Mouse (Mus musculus) myocyte (in vitro differentiated cells): ENCODE measurements around the gene Mtfmt.

Source experiments
- CEBPB ChIP-seq: IDR thresholded peaks from 2 replicates; pipeline ENCODE4 v1.6.1; 2011; ENCODE audit warnings: mild to moderate bottlenecking, moderate library complexity; ENCODE audit not compliant: poor library complexity, insufficient read depth, severe bottlenecking
- MAX ChIP-seq: IDR thresholded peaks from one replicate; pipeline ENCODE4 v1.6.1; 2011; ENCODE audit warnings: low read depth, mild to moderate bottlenecking, control low read depth
- MYOD1 ChIP-seq, 3 experiments: IDR thresholded peaks; one replicate each; pipeline ENCODE4 v1.6.1; 2011; ENCODE audit warnings: control low read depth in 2 of 3, low read depth in 2 of 3, mild to moderate bottlenecking in 2 of 3, moderate library complexity in 1 of 3; ENCODE audit not compliant: insufficient read length in 2 of 3, control insufficient read depth in 1 of 3
- MYOG ChIP-seq, 3 experiments: IDR thresholded peaks; one replicate each; pipeline ENCODE4 v1.6.1; 2011; ENCODE audit warnings: control low read depth in 2 of 3, low read depth in 2 of 3, mild to moderate bottlenecking in 2 of 3; ENCODE audit not compliant: insufficient read length in 2 of 3, control insufficient read depth in 1 of 3, insufficient read depth in 1 of 3
- POLR2A ChIP-seq: IDR thresholded peaks from one replicate; pipeline ENCODE4 v1.6.1; 2011; ENCODE audit warnings: low read depth, mild to moderate bottlenecking, control low read depth, moderate library complexity; ENCODE audit not compliant: insufficient read length
- POLR2AphosphoS2 ChIP-seq: IDR thresholded peaks from one replicate; pipeline ENCODE4 v1.6.1; 2011; ENCODE audit warnings: low read depth, control low read depth; ENCODE audit not compliant: insufficient read length
- SRF ChIP-seq: IDR thresholded peaks from one replicate; pipeline ENCODE4 v1.6.1; 2011; ENCODE audit warnings: low read depth; ENCODE audit not compliant: control insufficient read depth, insufficient read length
- TCF12 ChIP-seq: IDR thresholded peaks from one replicate; pipeline ENCODE4 v1.6.1; 2011; ENCODE audit warnings: mild to moderate bottlenecking, control low read depth; ENCODE audit not compliant: poor library complexity, insufficient read depth, severe bottlenecking
- USF1 ChIP-seq: IDR thresholded peaks from one replicate; pipeline ENCODE4 v1.6.1; 2011; ENCODE audit warnings: low read depth, mild to moderate bottlenecking, control low read depth, moderate library complexity

DNA sequence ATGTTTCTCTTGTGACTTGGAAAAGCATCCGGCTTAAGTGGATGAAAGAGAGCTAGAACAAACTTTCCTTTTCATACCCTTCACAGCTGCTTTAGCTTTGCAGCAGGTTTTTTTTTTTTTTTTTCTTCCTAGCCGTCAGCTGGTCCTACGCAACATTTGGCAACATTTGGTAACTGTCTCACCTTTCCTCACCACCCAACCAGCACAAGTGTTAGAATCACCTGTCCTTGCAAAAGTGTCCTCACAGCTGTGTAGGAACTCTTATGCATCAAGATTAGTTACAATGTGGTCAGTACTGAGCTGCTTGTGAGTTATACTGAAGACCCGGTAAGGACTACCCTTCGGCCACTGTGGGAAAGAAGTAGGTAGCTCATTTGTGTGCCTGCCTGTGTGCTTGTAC lies 27.0 kb downstream of the Mtfmt start:
- TF ChIP-seq POLR2A: no peak
- TF ChIP-seq MYOD1 (IDR thresholded peaks at IDR 0.05; ENCODE audit: control insufficient read depth in 1 of 3, insufficient read length in 2 of 3, low read depth in 2 of 3): peak in 2 of 3 experiments; percentile 76 to 86
- no peak for TF ChIP-seq POLR2AphosphoS2
- peak; percentile 5 to 77 (median 50) for TF ChIP-seq MYOG (IDR thresholded peaks at IDR 0.05; ENCODE audit: control insufficient read depth in 1 of 3, insufficient read depth in 1 of 3, insufficient read length in 2 of 3, low read depth in 2 of 3)
- TF ChIP-seq SRF: no peak
- TF ChIP-seq CEBPB: peak; percentile 8; the same call in 1 of the 2 replicates
- no peak for TF ChIP-seq MAX
- peak; percentile 91 for TF ChIP-seq TCF12
- no peak for TF ChIP-seq USF1
